Mouse (Mus musculus) lung, postnatal 25 days (tissue): ENCODE data around the gene Slc16a5.

Source experiments
- DNase-seq: peaks from one replicate; pipeline ENCODE4 v3.0.0; 2022; ENCODE audit warnings: low spot score

The Slc16a5 gene

DNA sequence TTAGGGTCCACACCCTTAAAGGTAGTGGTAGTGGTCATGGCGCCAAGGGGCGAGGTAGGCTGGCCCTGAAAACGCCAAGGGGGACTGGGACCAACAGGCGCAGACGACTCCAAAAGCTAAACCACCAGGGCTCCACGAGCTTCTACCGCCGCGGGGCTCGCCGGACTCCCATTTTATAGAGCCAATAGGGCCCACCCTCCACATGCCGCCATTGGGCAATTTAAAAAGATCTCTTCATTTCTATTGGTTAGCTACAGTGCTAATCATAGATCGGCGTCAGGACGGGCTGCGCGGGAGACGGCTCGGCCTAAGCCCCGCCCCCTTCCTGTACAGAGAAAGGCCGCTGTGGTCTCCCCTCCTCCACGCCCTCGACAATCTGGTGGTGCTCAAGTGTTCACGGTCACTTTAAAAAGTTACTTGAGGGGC is 52.0 kb downstream of the Slc16a5 start, which contains the start of gene Jpt1:
Jpt1 (minus strand) TSS at position 150 of the 426 bp plus-strand sequence.
- peak; percentile 98 for DNase-seq

DNA sequence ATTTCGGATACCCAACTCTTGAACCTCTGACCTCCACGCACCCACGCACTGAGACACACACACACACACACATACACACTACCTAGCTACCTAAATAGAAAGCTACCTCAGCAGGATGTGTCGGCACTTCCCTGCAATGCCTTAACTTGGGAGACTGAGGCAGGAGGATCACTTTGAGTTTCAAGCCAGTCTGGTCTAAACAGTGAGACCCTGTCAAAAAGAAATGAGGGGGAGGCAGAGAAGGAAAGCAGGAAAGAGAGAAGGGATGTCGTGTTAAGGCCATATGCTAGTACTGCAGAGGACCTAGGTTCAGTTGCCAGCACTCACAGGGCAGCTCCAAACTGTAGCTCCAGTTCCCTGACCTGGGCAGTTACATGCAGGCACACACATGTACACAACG is 52.7 kb downstream of the Slc16a5 start:
- DNase-seq = no peak

DNA sequence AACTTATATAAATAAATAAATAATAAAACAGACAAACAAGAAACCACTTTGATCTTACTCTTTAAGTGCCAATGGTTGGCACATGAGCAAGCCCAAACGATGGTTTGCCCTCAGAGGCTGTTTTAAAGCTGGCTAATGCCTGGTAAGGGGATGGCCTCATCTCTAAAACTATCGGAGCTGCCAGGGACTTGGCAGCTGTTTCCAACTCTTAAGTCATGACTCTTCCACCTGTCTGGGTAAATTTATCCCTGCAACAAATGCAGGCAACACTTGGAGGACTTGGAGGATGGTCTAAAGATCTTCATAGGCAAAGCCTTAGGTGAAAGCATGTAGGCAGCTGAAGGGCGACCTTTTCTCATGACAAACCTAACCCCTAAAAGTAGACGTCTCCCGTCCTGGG is 54.7 kb downstream of the Slc16a5 start:
- no peak for DNase-seq

DNA sequence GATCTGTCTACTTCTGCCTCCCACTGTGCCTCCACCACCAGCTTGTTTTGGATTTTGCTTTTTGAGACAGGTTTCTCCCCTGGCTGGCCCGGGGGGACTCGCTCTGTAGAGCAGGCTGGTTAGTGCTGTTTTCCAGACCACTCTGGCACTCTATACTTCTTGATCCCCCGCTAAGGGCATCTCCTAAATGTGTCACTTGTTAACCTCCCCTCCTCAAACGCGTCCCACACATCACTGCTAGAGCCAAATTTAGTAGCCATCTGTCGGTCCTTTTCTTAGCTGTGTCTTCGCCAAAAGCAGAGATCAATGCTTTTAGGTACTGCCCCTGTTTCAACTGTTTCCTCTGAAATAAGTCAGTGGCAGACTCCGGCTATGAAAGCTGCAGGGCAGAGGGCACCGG is 56.4 kb downstream of the Slc16a5 start:
- no peak for DNase-seq

DNA sequence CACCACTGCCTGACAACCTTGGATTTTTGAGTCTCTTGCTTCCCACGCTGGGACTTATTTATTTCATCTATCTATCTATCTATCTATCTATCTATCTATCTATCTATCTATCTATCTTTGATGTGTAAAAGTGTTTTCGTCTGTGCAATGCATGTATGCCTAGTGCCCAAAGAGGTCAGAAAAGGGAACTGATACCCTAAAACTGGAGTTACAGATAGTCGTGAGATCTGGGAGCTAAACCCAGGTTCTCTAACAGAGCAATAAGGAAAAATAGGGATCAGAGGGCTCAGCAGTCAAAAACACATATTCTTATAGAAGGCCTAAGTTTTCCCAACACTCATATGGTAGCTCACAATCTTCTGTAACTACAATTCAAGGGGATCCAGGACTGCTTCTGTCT is 57.3 kb downstream of the Slc16a5 start:
- DNase-seq = no peak

- no peak for DNase-seq
These were observed 57.9 kb downstream of the Slc16a5 start for GRCm38 (mm10) chr11:115520218-115520617.

DNA sequence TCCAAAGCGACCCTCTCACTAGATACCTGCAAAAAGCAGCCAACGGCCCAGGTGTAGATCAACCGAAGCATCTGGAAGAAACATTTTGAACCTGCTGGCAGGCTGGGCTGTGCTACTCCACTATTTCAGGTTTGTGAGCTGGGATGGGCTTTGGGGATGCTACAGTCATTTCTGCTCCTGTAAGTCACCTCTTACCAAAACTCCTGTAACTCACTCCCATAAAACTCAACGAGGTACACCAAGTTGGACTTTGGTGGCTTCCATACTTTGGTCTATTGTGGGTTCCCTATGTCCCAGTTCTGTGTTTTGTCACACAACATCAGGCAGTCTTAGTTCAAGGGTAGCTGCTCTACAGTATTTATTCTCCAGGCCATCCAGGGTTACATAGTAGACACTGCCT is 58.8 kb downstream of the Slc16a5 start:
- DNase-seq = no peak

DNA sequence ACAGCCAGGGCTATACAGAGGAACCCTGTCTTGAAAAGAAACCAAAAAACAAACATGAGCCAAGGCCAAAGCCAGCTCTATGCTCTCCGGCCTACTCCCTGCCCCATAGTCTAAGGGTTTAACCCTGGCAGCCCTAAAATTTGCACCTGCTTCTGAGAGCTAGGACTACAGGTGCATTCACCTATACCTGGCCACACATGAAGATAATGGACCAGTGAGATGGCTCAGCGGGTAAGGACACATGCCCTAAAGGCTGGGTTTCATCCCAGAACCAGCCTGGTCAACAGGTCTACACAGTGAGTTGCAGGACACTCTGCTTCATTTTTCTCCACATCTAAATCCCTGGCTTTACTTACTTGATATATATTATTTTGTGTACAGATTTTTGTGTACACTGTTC is 60.0 kb downstream of the Slc16a5 start:
- no peak for DNase-seq

DNA sequence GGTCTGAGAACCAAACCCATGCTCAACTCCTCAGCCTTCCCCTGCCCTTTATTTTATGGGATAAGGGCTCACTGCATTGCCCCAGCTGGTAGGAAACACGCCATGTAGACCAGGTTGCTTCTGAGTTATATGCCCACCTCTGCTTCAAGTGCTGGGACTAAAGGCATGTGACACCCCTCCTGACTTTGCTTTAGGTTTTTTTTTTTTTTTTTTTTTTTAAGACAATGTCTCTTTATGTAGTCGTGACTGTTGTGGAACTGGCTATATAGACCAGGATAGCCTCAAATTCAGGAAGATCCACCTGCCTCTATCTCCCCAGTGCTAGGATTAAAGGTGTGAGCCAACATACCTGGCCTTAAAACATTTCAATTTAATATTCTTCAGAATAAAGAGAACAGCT is 60.4 kb downstream of the Slc16a5 start:
- DNase-seq = no peak
